In the genomic region with DNA sequence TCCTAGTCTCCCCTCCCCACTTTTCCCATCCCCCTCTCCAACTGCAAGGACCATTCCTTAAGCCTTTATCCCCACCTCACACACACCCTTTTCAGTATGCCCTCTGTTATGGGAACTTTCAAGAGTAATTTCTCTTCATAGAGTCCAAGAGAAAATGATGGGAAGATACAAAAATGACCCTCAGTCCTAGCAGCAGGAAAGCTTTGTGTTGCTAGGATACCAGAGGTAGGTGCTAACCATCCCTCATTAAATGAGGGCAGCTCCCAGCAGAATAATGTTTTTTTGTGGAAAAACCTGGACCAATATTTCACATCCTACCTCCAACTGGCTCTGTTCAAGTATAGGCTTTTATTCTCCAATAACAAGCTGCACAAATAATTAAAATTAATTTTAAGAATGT, we compare ENCODE assay signal across 28 mouse cellular contexts.
DNase-seq lines count a peak whose midpoint lies in the region; ATAC-seq lines count a peak whose summit lies in the region.
"Had no signal": no experiment of that assay in that cellular context is flagged by ENCODE, and none has a peak within 500 bp of the region (broad histone marks: within the 10 kb centered on the region; RNA-seq: fewer than 3 reads in every experiment).

No protein-coding gene starts in this region.

- peaks cover 9% of the 10 kb centered on the region for H3K4me1 ChIP-seq in forebrain, embryonic 12.5 days
- peaks cover 21% of the 10 kb centered on the region for H3K4me1 ChIP-seq in forebrain, embryonic 10.5 days
- peaks cover 7% of the 10 kb centered on the region for H3K4me1 ChIP-seq in midbrain, embryonic 13.5 days (replicated peaks)
- H3K4me1 ChIP-seq in midbrain, embryonic 10.5 days = peaks cover 8% of the 10 kb centered on the region
- H3K4me1 ChIP-seq in midbrain, embryonic 15.5 days = 0 out of 2 replicates have a peak, but pooled peaks cover 4% of the 10 kb centered on the region
- H3K4me1 ChIP-seq: embryonic facial prominence, embryonic 12.5 days; embryonic facial prominence, embryonic 15.5 days; heart, embryonic 10.5 days; heart, embryonic 13.5 days; hindbrain, embryonic 12.5 days had no signal

- H3K27me3 ChIP-seq in forebrain, embryonic 12.5 days = no peaks in the 10 kb centered on the region
- no peaks in the 10 kb centered on the region for H3K27me3 ChIP-seq in forebrain, embryonic 10.5 days (ENCODE audit: poor library complexity, severe bottlenecking)
- H3K27me3 ChIP-seq in midbrain, embryonic 13.5 days = no peaks in the 10 kb centered on the region
- no peaks in the 10 kb centered on the region for H3K27me3 ChIP-seq in midbrain, embryonic 10.5 days (ENCODE audit: low read depth, poor library complexity, severe bottlenecking)
- no peaks in the 10 kb centered on the region for H3K27me3 ChIP-seq in midbrain, embryonic 15.5 days (replicated peaks)
- H3K27me3 ChIP-seq: CH12.LX; embryonic facial prominence, embryonic 12.5 days; embryonic facial prominence, embryonic 15.5 days; heart, embryonic 13.5 days; hindbrain, embryonic 12.5 days; hindbrain, embryonic 15.5 days; Patski had no signal

- H3K9ac ChIP-seq in forebrain, embryonic 12.5 days = no peak overlapping the region
- H3K9ac ChIP-seq in midbrain, embryonic 13.5 days (replicated peaks) = no peak overlapping the region
- no peak overlapping the region for H3K9ac ChIP-seq in midbrain, embryonic 15.5 days
- H3K9ac ChIP-seq: embryonic facial prominence, embryonic 12.5 days; embryonic facial prominence, embryonic 15.5 days; heart, embryonic 13.5 days; hindbrain, embryonic 12.5 days; hindbrain, embryonic 15.5 days had no signal

- peak; percentile 61; the same call in 1 of the 2 replicates for ATAC-seq in forebrain, embryonic 12.5 days (ENCODE audit: low FRiP score)
- 0 out of 2 replicates have a peak, but pooled peaks have one; percentile 37 for ATAC-seq in midbrain, embryonic 13.5 days
- 0 out of 2 replicates have a peak, but pooled peaks have one; percentile 42 for ATAC-seq in midbrain, embryonic 15.5 days (replicated peaks)
- ATAC-seq: Patski had no signal

- H3K9me3 ChIP-seq in forebrain, embryonic 12.5 days = no peaks in the 10 kb centered on the region
- no peaks in the 10 kb centered on the region for H3K9me3 ChIP-seq in forebrain, embryonic 10.5 days
- no peaks in the 10 kb centered on the region for H3K9me3 ChIP-seq in midbrain, embryonic 13.5 days
- no peaks in the 10 kb centered on the region for H3K9me3 ChIP-seq in midbrain, embryonic 10.5 days (replicated peaks)
- H3K9me3 ChIP-seq in midbrain, embryonic 15.5 days = no peaks in the 10 kb centered on the region
- H3K9me3 ChIP-seq: embryonic facial prominence, embryonic 12.5 days; embryonic facial prominence, embryonic 15.5 days; heart, embryonic 10.5 days; heart, embryonic 13.5 days; hindbrain, embryonic 12.5 days; hindbrain, embryonic 15.5 days had no signal

- H3K4me2 ChIP-seq in forebrain, embryonic 12.5 days = no peak overlapping the region
- H3K4me2 ChIP-seq in midbrain, embryonic 13.5 days (replicated peaks) = no peak overlapping the region
- no peak overlapping the region for H3K4me2 ChIP-seq in midbrain, embryonic 15.5 days
- H3K4me2 ChIP-seq: embryonic facial prominence, embryonic 12.5 days; embryonic facial prominence, embryonic 15.5 days; heart, embryonic 13.5 days; hindbrain, embryonic 12.5 days; hindbrain, embryonic 15.5 days had no signal

- DNase-seq in forebrain, embryonic 10.5 days (ENCODE audit: extremely low spot score, low spot score) = no peak
- DNase-seq in midbrain, embryonic 10.5 days (ENCODE audit: low spot score) = no peak
- no peak for DNase-seq in layer of hippocampus, adult 9-10 months (ENCODE audit: low spot score)
- DNase-seq in testis, postnatal 10 days (ENCODE audit: low spot score) = no peak
- DNase-seq: adrenal gland, postnatal 10 days; adrenal gland, postnatal 36 days; B cell, adult 2 months; cerebellum, adult 11 months; cerebellum, adult 2 months; cerebellum, adult 9-11 months; cerebellum, postnatal 25 days; gastrocnemius, postnatal 10 days; gastrocnemius, postnatal 36 days; heart, adult 2 months; heart, postnatal 14 days; heart, postnatal 4 days had no signal

- no peak overlapping the region for H3K4me3 ChIP-seq in forebrain, embryonic 12.5 days (replicated peaks)
- H3K4me3 ChIP-seq in forebrain, embryonic 10.5 days = no peak overlapping the region
- no peak overlapping the region for H3K4me3 ChIP-seq in midbrain, embryonic 13.5 days (replicated peaks)
- no peak overlapping the region for H3K4me3 ChIP-seq in midbrain, embryonic 10.5 days
- no peak overlapping the region for H3K4me3 ChIP-seq in midbrain, embryonic 15.5 days
- H3K4me3 ChIP-seq: embryonic facial prominence, embryonic 12.5 days; embryonic facial prominence, embryonic 15.5 days; heart, adult 2 months; heart, embryonic 10.5 days; heart, embryonic 13.5 days; hindbrain, embryonic 12.5 days; hindbrain, embryonic 15.5 days had no signal

- no peak overlapping the region for H3K27ac ChIP-seq in forebrain, embryonic 12.5 days
- H3K27ac ChIP-seq in forebrain, embryonic 10.5 days = no peak overlapping the region; the same call in 1 of the 2 replicates
- no peak overlapping the region for H3K27ac ChIP-seq in midbrain, embryonic 13.5 days
- no peak overlapping the region for H3K27ac ChIP-seq in midbrain, embryonic 10.5 days (replicated peaks)
- no peak overlapping the region for H3K27ac ChIP-seq in midbrain, embryonic 15.5 days
- H3K27ac ChIP-seq: embryonic facial prominence, embryonic 12.5 days; embryonic facial prominence, embryonic 15.5 days; heart, adult 2 months; heart, embryonic 10.5 days; heart, embryonic 13.5 days; hindbrain, embryonic 12.5 days; hindbrain, embryonic 15.5 days had no signal

- H3K36me3 ChIP-seq in forebrain, embryonic 12.5 days (replicated peaks) = no peaks in the 10 kb centered on the region
- no peaks in the 10 kb centered on the region for H3K36me3 ChIP-seq in forebrain, embryonic 10.5 days (replicated peaks)
- H3K36me3 ChIP-seq in midbrain, embryonic 13.5 days = no peaks in the 10 kb centered on the region
- H3K36me3 ChIP-seq in midbrain, embryonic 10.5 days = no peaks in the 10 kb centered on the region
- H3K36me3 ChIP-seq in midbrain, embryonic 15.5 days (replicated peaks) = no peaks in the 10 kb centered on the region
- H3K36me3 ChIP-seq: embryonic facial prominence, embryonic 12.5 days; embryonic facial prominence, embryonic 15.5 days; G1E; heart, embryonic 10.5 days; heart, embryonic 13.5 days; hindbrain, embryonic 12.5 days; hindbrain, embryonic 15.5 days had no signal
